Mouse (Mus musculus) bone marrow macrophage, adult 2 months (primary cell): ENCODE results near the gene Kcnip1. TPM values are rescaled to one million over a fixed set of nuclear protein-coding genes. Genes with fewer than 3 reads are reported as not detected.

Experiments used
- H3K27ac ChIP-seq: 2 replicates; pipeline ENCODE4 v1.5.1; 2012; ENCODE audit warnings: low read depth, low read length; ENCODE audit not compliant: insufficient read depth
- H3K4me1 ChIP-seq: 2 replicates; pipeline ENCODE4 v1.6.1; 2012; ENCODE audit warnings: low read length; ENCODE audit not compliant: control insufficient read depth, insufficient read depth
- H3K4me3 ChIP-seq: 2 replicates; pipeline ENCODE4 v1.5.1; 2012; ENCODE audit warnings: mild to moderate bottlenecking, low read length, moderate library complexity; ENCODE audit not compliant: insufficient read depth
- CTCF ChIP-seq: IDR thresholded peaks from 2 replicates; pipeline ENCODE4 v1.5.1; 2012; ENCODE audit warnings: low read depth, mild to moderate bottlenecking, low read length, moderate library complexity
- POLR2A ChIP-seq: IDR thresholded peaks from 2 replicates; pipeline ENCODE4 v1.6.1; 2012; ENCODE audit warnings: mild to moderate bottlenecking, low read depth, low read length, borderline replicate concordance
- polyA plus RNA-seq: library from polyadenylated mRNA; stranded (reverse); fragments of >200 nt; gene quantifications from 2 replicates; pipeline ENCODE4 v1.2.4, GENCODE M21; 2012; ENCODE audit not compliant: missing spikeins, insufficient read depth, insufficient read length

Gene Kcnip1
- polyA plus RNA-seq, 1 experiment: not detected

DNA sequence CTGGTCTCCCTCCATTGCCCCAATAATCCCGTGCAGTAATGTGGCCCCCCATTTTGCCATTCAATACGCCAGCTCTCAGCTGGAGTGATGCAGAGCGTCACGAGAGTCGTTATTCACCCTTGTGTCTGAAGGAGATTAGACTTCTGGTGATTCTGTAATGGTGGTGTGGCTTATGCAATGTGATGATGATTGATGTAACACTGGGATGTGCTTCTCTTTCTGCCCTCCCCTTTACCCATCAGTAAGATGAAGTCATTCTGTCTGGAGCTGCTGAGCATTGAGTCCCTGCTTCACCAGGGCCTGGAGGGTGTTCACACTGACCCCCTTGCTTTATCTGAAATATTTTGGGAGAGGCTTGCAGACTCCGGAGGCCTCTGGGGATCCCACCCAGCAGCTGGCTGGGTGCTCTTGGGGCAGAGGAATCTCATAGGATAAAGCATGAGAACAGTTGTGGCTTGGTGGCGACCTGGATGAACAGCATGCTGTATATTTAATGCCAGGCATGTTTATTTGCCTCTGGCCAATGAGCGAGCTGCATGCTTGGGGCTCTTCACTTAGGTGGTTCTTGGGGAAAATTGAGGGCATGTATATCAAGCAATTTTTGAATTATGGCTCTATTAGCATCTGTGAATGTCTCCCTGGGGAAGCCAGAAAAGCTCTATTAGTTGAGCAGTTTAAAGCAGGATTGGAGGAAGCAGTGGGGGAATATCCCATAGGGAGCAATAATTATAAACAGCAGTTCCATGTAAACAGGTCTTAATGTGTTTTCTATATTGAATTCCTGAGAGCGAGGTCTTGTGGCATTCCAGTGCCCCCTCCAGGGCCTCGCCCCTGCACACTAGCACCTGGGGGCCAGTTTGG, 322.6 kb downstream of the Kcnip1 start:
- TF ChIP-seq POLR2A: no peak
- TF ChIP-seq CTCF: no peak
- Histone ChIP-seq H3K4me3 (no peak overlapping the region), H3K4me1 (no peaks in the 10 kb centered on the region), H3K27ac (no peak overlapping the region)

GRCm38 (mm10) chr11:33668376-33668775, 324.6 kb downstream of the Kcnip1 start:
- no peak overlapping the region for H3K27ac ChIP-seq
- TF ChIP-seq POLR2A (no peak), CTCF (no peak)
- H3K4me3 ChIP-seq: no peak overlapping the region
- peaks cover 11% of the 10 kb centered on the region for H3K4me1 ChIP-seq

GRCm38 (mm10) chr11:33663599-33663998, 329.4 kb downstream of the Kcnip1 start:
- no peak for TF ChIP-seq POLR2A
- TF ChIP-seq CTCF: no peak
- peaks cover 44% of the 10 kb centered on the region for H3K4me1 ChIP-seq
- no peak overlapping the region for H3K4me3 ChIP-seq
- H3K27ac ChIP-seq: peak overlapping the region; percentile 38; the same call in 1 of the 2 replicates

DNA sequence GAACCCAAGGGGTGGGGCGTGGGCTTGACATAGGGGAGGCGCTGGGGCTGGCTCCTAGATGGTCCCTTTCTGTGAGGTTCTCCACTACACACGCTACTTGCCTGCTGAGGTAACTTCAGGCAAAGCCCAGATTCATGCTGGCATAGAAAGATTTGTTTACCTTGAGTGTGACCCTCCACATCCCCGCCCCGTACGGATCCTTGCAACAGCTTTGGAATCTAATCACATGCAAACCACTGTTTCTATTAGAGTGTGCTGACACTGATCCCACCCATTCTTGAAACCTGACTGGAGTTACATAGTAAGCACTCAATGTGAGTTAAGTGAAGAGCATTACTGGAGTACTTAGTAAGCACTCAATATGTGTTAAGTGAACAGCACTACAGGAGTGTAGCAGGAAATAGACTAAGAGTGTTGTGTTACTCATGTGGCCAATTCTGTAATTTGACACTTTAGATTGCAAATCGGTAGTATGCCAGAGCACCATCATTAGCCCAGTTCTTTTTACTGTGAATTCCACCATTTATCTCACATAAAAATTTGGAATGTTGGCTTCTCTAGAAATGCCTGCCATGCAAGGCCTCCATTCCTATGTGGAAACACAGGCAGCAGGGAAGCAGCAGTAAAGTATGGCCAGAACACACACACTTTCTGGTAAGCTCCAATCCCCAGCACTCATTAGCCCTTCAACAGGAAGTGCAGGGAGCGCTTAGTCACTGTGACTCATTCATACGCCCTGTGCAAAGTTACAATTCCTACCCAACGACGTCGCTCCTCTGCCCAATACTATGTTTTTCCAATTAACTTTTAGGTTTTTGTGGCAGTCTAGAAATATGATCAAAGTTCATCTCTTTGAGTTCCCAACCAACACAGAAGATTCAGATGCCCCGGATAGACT, 332.7 kb downstream of the Kcnip1 start:
- peak overlapping the region; percentile 49 for H3K27ac ChIP-seq
- TF ChIP-seq POLR2A: no peak
- TF ChIP-seq CTCF: no peak
- H3K4me3 ChIP-seq: no peak overlapping the region
- H3K4me1 ChIP-seq: peaks cover 49% of the 10 kb centered on the region

DNA sequence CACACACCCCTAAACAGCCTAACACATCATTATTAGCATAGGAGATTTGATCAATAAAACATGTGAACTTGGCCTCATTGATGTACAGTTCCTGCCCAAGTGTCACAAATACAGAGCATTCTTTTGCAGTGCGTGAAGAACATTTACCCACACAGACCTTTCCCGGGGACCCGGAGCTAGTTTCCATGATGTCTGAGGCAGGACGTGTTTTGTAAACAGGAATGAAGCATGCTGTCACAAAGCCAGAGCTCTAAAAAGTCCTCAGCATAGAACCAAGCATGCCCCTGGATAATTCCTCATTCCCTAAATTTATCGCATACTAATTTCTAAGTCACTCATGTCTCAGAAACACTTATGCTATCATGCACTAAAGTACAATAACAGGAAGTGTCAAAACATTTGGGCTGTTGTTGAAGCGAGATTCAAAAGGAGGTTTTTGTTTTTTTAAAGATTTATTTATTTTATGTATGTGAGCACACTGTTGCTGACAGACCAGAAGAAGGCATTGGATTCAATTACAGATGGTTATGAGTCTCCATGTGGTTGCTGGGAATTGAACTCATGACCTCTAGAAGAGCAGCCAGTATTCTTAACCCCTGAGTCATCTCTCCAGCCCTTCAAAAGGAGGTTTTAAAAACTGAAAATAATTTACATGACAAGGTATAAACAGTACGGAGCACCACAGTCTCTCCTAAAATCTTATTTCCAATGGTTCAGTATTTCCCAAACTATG, 336.9 kb downstream of the Kcnip1 start:
- H3K27ac ChIP-seq: no peak overlapping the region
- no peak overlapping the region for H3K4me3 ChIP-seq

GRCm38 (mm10) chr11:33655221-33655620, 337.7 kb downstream of the Kcnip1 start:
- Histone ChIP-seq H3K27ac (no peak overlapping the region), H3K4me3 (no peak overlapping the region), H3K4me1 (peaks cover 9% of the 10 kb centered on the region)
- TF ChIP-seq POLR2A: no peak

More for the DNA sequence above, 336.9 kb downstream of the Kcnip1 start:
- peaks cover 17% of the 10 kb centered on the region for H3K4me1 ChIP-seq
- TF ChIP-seq CTCF: no peak
- no peak for TF ChIP-seq POLR2A

DNA sequence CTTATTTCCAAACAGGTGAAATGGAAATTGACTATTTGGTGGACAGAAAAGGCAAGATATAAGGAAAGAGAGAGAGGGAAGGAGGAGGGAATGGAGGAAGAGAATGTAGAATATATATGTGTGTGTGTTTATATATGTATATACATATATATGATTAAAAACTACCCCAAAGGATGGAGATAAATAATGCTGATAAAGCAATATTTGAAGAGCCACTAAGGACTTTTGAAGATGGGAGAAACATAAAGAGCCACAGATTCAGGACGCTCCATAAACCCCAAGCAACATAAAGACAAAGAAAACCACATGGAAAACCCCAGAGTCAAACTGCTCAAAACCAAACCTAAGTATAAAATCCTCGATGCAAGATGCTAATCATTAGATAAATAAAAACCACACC, 338.5 kb downstream of the Kcnip1 start:
- no peak for TF ChIP-seq CTCF
- no peak for TF ChIP-seq POLR2A

GRCm38 (mm10) chr11:33649358-33649757, 343.6 kb downstream of the Kcnip1 start:
- Histone ChIP-seq H3K4me3 (no peak overlapping the region), H3K4me1 (no peaks in the 10 kb centered on the region), H3K27ac (no peak overlapping the region)
- TF ChIP-seq POLR2A (no peak), CTCF (no peak)

More for the DNA sequence above, 338.5 kb downstream of the Kcnip1 start:
- Histone ChIP-seq H3K27ac (no peak overlapping the region), H3K4me3 (no peak overlapping the region), H3K4me1 (0 out of 2 replicates have a peak, but pooled peaks cover 4% of the 10 kb centered on the region)

DNA sequence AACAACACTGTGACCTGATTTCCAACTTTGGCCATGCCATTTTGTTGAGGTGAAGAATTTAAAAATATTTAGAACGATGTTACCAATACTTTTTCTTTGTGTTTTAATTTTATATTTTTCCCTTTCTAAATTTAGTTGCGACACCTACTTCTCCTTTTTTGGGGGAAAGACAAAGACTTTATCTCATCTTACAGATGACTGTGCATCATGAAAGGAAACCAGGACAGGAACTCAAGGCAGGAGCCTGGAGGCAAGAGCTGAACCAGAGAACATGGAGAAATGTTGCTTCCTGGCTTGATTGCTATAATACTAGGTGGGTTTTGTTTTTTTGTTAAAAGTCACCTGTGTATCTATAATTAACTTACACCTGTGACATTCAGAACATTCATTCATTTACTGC, 355.8 kb downstream of the Kcnip1 start:
- Histone ChIP-seq H3K4me1 (no peaks in the 10 kb centered on the region), H3K4me3 (no peak overlapping the region), H3K27ac (no peak overlapping the region)
- TF ChIP-seq POLR2A (no peak), CTCF (no peak)
